Mouse (Mus musculus): ENCODE measurements around the gene Usp47. TPM values are rescaled to one million over a fixed set of nuclear protein-coding genes. Genes with fewer than 3 reads are reported as not detected.
"Not testable (repeated sequence)": the region's sequence is repeated elsewhere in the genome, so short reads cannot be mapped to it uniquely, and the experiment has no call there.

Gene Usp47
- total and polyA plus RNA-seq, 3 experiments: 15.7 to 90.2 (median 78.0) TPM

- Histone ChIP-seq H3K9ac (ENCODE audit: low read depth, low read length) (no peak overlapping the region), H3K36me3 (ENCODE audit: control insufficient read depth, insufficient read depth, low read length) (peaks cover 2% of the 10 kb centered on the region; the same call in 1 of the 2 replicates), H3K4me1 (ENCODE audit: control insufficient read depth, insufficient read depth, low read length) (no peaks in the 10 kb centered on the region; the same call in 1 of the 2 replicates), H3K79me2 (replicated peaks; ENCODE audit: control insufficient read depth, insufficient read depth, low read length) (no peaks in the 10 kb centered on the region), H3K27ac (no peak overlapping the region), H3K4me3 (no peak overlapping the region), H3K27me3 (ENCODE audit: control insufficient read depth, insufficient read depth, low read length) (no peaks in the 10 kb centered on the region)
- TF ChIP-seq EP300 (IDR thresholded peaks at IDR 0.05; ENCODE audit: insufficient read depth, low read depth, low read length) (no peak), CTCF (IDR thresholded peaks at IDR 0.05) (no peak), POLR2A (IDR thresholded peaks at IDR 0.05; ENCODE audit: insufficient read depth, low read depth, low read length) (no peak)
- WGBS: 59% methylated on average over 8 of the region's 8 CpGs
- DNase-seq: peak in 1 of 2 experiments; percentile 6
- intact Hi-C loops (cut with DNase I): loop anchor here (2.0 kb wide), 1 partner anchor 13 kb away; no protein-coding TSS in a partner anchor
Measured at GRCm38 (mm10) chr7:112055901-112056625, 32.8 kb downstream of the Usp47 start.

- TF ChIP-seq POLR2A (IDR thresholded peaks at IDR 0.05; ENCODE audit: insufficient read depth, low read depth, low read length) (no peak), EP300 (IDR thresholded peaks at IDR 0.05; ENCODE audit: insufficient read depth, low read depth, low read length) (no peak), CTCF (IDR thresholded peaks at IDR 0.05) (peak; percentile 14)
- Histone ChIP-seq H3K79me2 (replicated peaks; ENCODE audit: control insufficient read depth, insufficient read depth, low read length) (no peaks in the 10 kb centered on the region), H3K36me3 (ENCODE audit: control insufficient read depth, insufficient read depth, low read length) (peaks cover 7% of the 10 kb centered on the region; the same call in 1 of the 2 replicates), H3K27ac (no peak overlapping the region), H3K9ac (ENCODE audit: low read depth, low read length) (no peak overlapping the region), H3K4me1 (ENCODE audit: control insufficient read depth, insufficient read depth, low read length) (no peaks in the 10 kb centered on the region), H3K4me3 (no peak overlapping the region), H3K27me3 (ENCODE audit: control insufficient read depth, insufficient read depth, low read length) (no peaks in the 10 kb centered on the region)
- WGBS: 67% methylated on average over 5 of the region's 5 CpGs
- no peak for DNase-seq
- intact Hi-C loops (cut with DNase I): loop anchor here (5.0 kb wide), 1 partner anchor 53 kb away; the partner anchor contains the start of gene Usp47
Measured at GRCm38 (mm10) chr7:112074868-112075267, 51.6 kb downstream of the Usp47 start.

- Histone ChIP-seq H3K27ac (no peak overlapping the region), H3K27me3 (ENCODE audit: control insufficient read depth, insufficient read depth, low read length) (no peaks in the 10 kb centered on the region), H3K79me2 (replicated peaks; ENCODE audit: control insufficient read depth, insufficient read depth, low read length) (no peaks in the 10 kb centered on the region), H3K4me3 (no peak overlapping the region), H3K36me3 (ENCODE audit: control insufficient read depth, insufficient read depth, low read length) (peaks cover under 1% of the 10 kb centered on the region), H3K4me1 (ENCODE audit: control insufficient read depth, insufficient read depth, low read length) (no peaks in the 10 kb centered on the region), H3K9ac (ENCODE audit: low read depth, low read length) (no peak overlapping the region)
- no peak for DNase-seq
- TF ChIP-seq POLR2A (IDR thresholded peaks at IDR 0.05; ENCODE audit: insufficient read depth, low read depth, low read length) (no peak), EP300 (IDR thresholded peaks at IDR 0.05; ENCODE audit: insufficient read depth, low read depth, low read length) (no peak), CTCF (IDR thresholded peaks at IDR 0.05) (no peak)
- intact Hi-C loops (cut with DNase I): no loop called here
- WGBS: 90% methylated on average over 1 of the region's 1 CpGs
Measured at GRCm38 (mm10) chr7:112082636-112083035, 59.3 kb downstream of the Usp47 start.

GRCm38 (mm10) chr7:112084222-112084621, 60.9 kb downstream of the Usp47 start:
- TF ChIP-seq CTCF (IDR thresholded peaks at IDR 0.05): no peak
- TF ChIP-seq EP300 (IDR thresholded peaks at IDR 0.05; ENCODE audit: insufficient read depth, low read depth, low read length): no peak
- no peak for TF ChIP-seq POLR2A (IDR thresholded peaks at IDR 0.05; ENCODE audit: insufficient read depth, low read depth, low read length)
- Histone ChIP-seq H3K79me2 (replicated peaks; ENCODE audit: control insufficient read depth, insufficient read depth, low read length) (no peaks in the 10 kb centered on the region), H3K4me3 (no peak overlapping the region), H3K36me3 (ENCODE audit: control insufficient read depth, insufficient read depth, low read length) (peaks cover 4% of the 10 kb centered on the region), H3K27ac (no peak overlapping the region), H3K4me1 (ENCODE audit: control insufficient read depth, insufficient read depth, low read length) (no peaks in the 10 kb centered on the region), H3K9ac (ENCODE audit: low read depth, low read length) (no peak overlapping the region), H3K27me3 (ENCODE audit: control insufficient read depth, insufficient read depth, low read length) (no peaks in the 10 kb centered on the region)
- no peak for DNase-seq
- WGBS: 68% methylated on average over 2 of the region's 2 CpGs
- intact Hi-C loops (cut with DNase I): no loop called here

- intact Hi-C loops (cut with DNase I): loop anchor here (1.0 to 5.0 kb wide), 3 partner anchors 95 to 284 kb away; no protein-coding TSS in a partner anchor
- Histone ChIP-seq H3K27ac (no peak overlapping the region), H3K4me3 (no peak overlapping the region), H3K27me3 (ENCODE audit: control insufficient read depth, insufficient read depth, low read length) (no peaks in the 10 kb centered on the region), H3K36me3 (ENCODE audit: control insufficient read depth, insufficient read depth, low read length) (peaks cover 4% of the 10 kb centered on the region), H3K9ac (ENCODE audit: low read depth, low read length) (no peak overlapping the region), H3K79me2 (replicated peaks; ENCODE audit: control insufficient read depth, insufficient read depth, low read length) (no peaks in the 10 kb centered on the region), H3K4me1 (ENCODE audit: control insufficient read depth, insufficient read depth, low read length) (no peaks in the 10 kb centered on the region)
- WGBS: 27% methylated on average over 4 of the region's 4 CpGs
- DNase-seq: peak; percentile 77 to 88
- TF ChIP-seq CTCF (IDR thresholded peaks at IDR 0.05) (peak; percentile 91), EP300 (IDR thresholded peaks at IDR 0.05; ENCODE audit: insufficient read depth, low read depth, low read length) (0 out of 2 replicates have a peak, but pooled peaks have one; percentile 45), POLR2A (IDR thresholded peaks at IDR 0.05; ENCODE audit: insufficient read depth, low read depth, low read length) (no peak)
Measured at GRCm38 (mm10) chr7:112085062-112085461, 61.8 kb downstream of the Usp47 start.

GRCm38 (mm10) chr7:112086186-112086585, 62.9 kb downstream of the Usp47 start:
- Histone ChIP-seq H3K4me1 (ENCODE audit: control insufficient read depth, insufficient read depth, low read length) (no peaks in the 10 kb centered on the region), H3K4me3 (no peak overlapping the region), H3K27ac (no peak overlapping the region), H3K79me2 (replicated peaks; ENCODE audit: control insufficient read depth, insufficient read depth, low read length) (no peaks in the 10 kb centered on the region), H3K36me3 (ENCODE audit: control insufficient read depth, insufficient read depth, low read length) (peaks cover 7% of the 10 kb centered on the region), H3K27me3 (ENCODE audit: control insufficient read depth, insufficient read depth, low read length) (no peaks in the 10 kb centered on the region), H3K9ac (ENCODE audit: low read depth, low read length) (no peak overlapping the region)
- TF ChIP-seq POLR2A (IDR thresholded peaks at IDR 0.05; ENCODE audit: insufficient read depth, low read depth, low read length): no peak
- TF ChIP-seq CTCF (IDR thresholded peaks at IDR 0.05): no peak
- TF ChIP-seq EP300 (IDR thresholded peaks at IDR 0.05; ENCODE audit: insufficient read depth, low read depth, low read length): no peak
- intact Hi-C loops (cut with DNase I): loop anchor here (5.0 kb wide), 1 partner anchor 241 kb away; no protein-coding TSS in a partner anchor
- no peak for DNase-seq
- whole genome bisulfite sequencing: 93% methylated on average over 2 of the region's 2 CpGs

GRCm38 (mm10) chr7:112094923-112095322, 71.6 kb downstream of the Usp47 start:
- H3K4me1 ChIP-seq (ENCODE audit: control insufficient read depth, insufficient read depth, low read length); intact Hi-C loops (cut with DNase I); H3K27me3 ChIP-seq (ENCODE audit: control insufficient read depth, insufficient read depth, low read length); H3K36me3 ChIP-seq (ENCODE audit: control insufficient read depth, insufficient read depth, low read length); H3K79me2 ChIP-seq (replicated peaks; ENCODE audit: control insufficient read depth, insufficient read depth, low read length); H3K9ac ChIP-seq (ENCODE audit: low read depth, low read length); DNase-seq; H3K27ac ChIP-seq; H3K4me3 ChIP-seq: not testable (repeated sequence)
- 88% methylated on average over 4 of the region's 4 CpGs for WGBS
